Mouse (Mus musculus) cerebellum, adult 2 months (tissue): Measurements from ENCODE around the gene Hmbs.

ENCODE experiments used
- CTCF ChIP-seq: fragments of 200-500 bp; IDR thresholded peaks from 2 replicates; pipeline ENCODE4 v1.5.1; 2011; ENCODE audit warnings: low read depth, mild to moderate bottlenecking, control low read depth, low read length, moderate library complexity, borderline replicate concordance; ENCODE audit not compliant: insufficient read depth
- POLR2A ChIP-seq: fragments of 200-500 bp; IDR thresholded peaks from 2 replicates; pipeline ENCODE4 v1.6.1; 2011; ENCODE audit warnings: low read length, control low read depth, borderline replicate concordance; ENCODE audit not compliant: insufficient read depth

- TF ChIP-seq CTCF (no peak), POLR2A (no peak)
Measured at GRCm38 (mm10) chr9:44378153-44378730, 34.2 kb upstream of the Hmbs start.
